Mouse (Mus musculus) lung, embryonic 15.5 days (tissue): ENCODE results near the gene Nanog. TPM values are rescaled to one million over a fixed set of nuclear protein-coding genes. Genes with fewer than 3 reads are reported as not detected.
"Not testable (repeated sequence)": the region's sequence is repeated elsewhere in the genome, so short reads cannot be mapped to it uniquely, and the experiment has no call there.

Experiments used
- ATAC-seq: fragments of 200-750 bp; cut with Nextera tagmentation; 2 replicates; pipeline ENCODE4 v1.8.0; 2017; ENCODE audit warnings: moderate number of reproducible peaks, borderline replicate concordance; ENCODE audit not compliant: low FRiP score, low TSS enrichment; ENCODE audit errors: extremely low read depth
- H3K27ac ChIP-seq: fragments of 300-500 bp; sonication (generic); 2 replicates; pipeline ENCODE4 v1.5.1; 2015; ENCODE audit warnings: moderate library complexity, mild to moderate bottlenecking, inconsistent platforms
- H3K27me3 ChIP-seq: fragments of 300-500 bp; sonication (generic); 2 replicates; pipeline ENCODE4 v1.6.1; 2015; ENCODE audit warnings: inconsistent platforms
- H3K36me3 ChIP-seq: fragments of 300-500 bp; sonication (generic); 2 replicates; pipeline ENCODE4 v1.6.1; 2015; ENCODE audit warnings: inconsistent platforms
- H3K4me1 ChIP-seq: fragments of 300-500 bp; sonication (generic); 2 replicates; pipeline ENCODE4 v1.6.1; 2015; ENCODE audit warnings: inconsistent platforms
- H3K4me2 ChIP-seq: fragments of 300-500 bp; sonication (generic); 2 replicates; pipeline ENCODE4 v1.6.1; 2015; ENCODE audit warnings: inconsistent platforms, mild to moderate bottlenecking, moderate library complexity
- H3K4me3 ChIP-seq: fragments of 300-500 bp; sonication (generic); 2 replicates; pipeline ENCODE4 v1.5.1; 2015; ENCODE audit warnings: mild to moderate bottlenecking, inconsistent platforms
- H3K9ac ChIP-seq: fragments of 300-500 bp; sonication (generic); 2 replicates; pipeline ENCODE4 v1.6.1; 2015; ENCODE audit warnings: inconsistent platforms
- H3K9me3 ChIP-seq: fragments of 300-500 bp; sonication (generic); 2 replicates; pipeline ENCODE4 v1.6.1; 2016; ENCODE audit warnings: inconsistent platforms
- WGBS: fragments of 180-500 bp; shearing (Covaris S2); methylation state at CpG from one replicate; pipeline ENCODE4 v1.1.7; 2015; 5-methylcytosine and 5-hydroxymethylcytosine counted together
- polyA plus RNA-seq: library from polyadenylated mRNA; unstranded; fragments of >200 nt; fragmentation: Nextera tagmentation; extraction: Ambion mirVana; gene quantifications from 2 replicates; pipeline ENCODE4 v1.2.1, GENCODE M21; 2015

Nanog gene
- polyA plus RNA-seq, 1 experiment from 2014 or later = 0.40 TPM

- Histone ChIP-seq H3K9me3 (no peaks in the 10 kb centered on the region), H3K4me3 (peak overlapping the region; percentile 42; the same call in 1 of the 2 replicates), H3K27me3 (no peaks in the 10 kb centered on the region; the same call in 1 of the 2 replicates), H3K9ac (no peak overlapping the region), H3K36me3 (no peaks in the 10 kb centered on the region), H3K27ac (no peak overlapping the region), H3K4me2 (peak overlapping the region; percentile 71), H3K4me1 (peaks cover 9% of the 10 kb centered on the region; the same call in 1 of the 2 replicates)
- 31% methylated on average over 10 of the region's 10 CpGs for WGBS
- ATAC-seq = no peak
These were observed 37.1 kb upstream of the Nanog start for GRCm38 (mm10) chr6:122670201-122670551.

DNA sequence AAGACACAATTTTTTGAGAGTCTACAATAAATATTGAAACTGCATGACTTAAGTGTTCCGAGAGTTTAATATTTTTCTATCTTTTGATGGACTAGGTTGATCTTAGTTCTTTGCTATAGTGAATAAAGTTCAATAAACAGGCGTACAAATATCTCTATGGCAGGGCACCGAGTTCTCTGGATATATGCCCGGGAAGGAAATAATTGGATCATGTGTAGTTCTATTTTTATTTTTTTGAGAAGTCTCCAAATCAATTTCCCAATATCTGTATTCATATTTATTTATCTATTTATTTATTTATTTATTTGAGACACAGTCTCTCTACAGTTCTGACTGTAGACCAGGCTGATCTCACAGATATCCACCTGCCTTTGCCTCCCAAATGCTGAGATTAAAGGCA is 36.4 kb upstream of the Nanog start:
- H3K4me2 ChIP-seq = no peak overlapping the region
- H3K27me3 ChIP-seq = no peaks in the 10 kb centered on the region; the same call in 1 of the 2 replicates
- WGBS = 89% methylated on average over 4 of the region's 4 CpGs
- no peak overlapping the region for H3K9ac ChIP-seq
- peaks cover 9% of the 10 kb centered on the region; the same call in 1 of the 2 replicates for H3K4me1 ChIP-seq
- H3K27ac ChIP-seq = no peak overlapping the region
- ATAC-seq = no peak
- H3K4me3 ChIP-seq = no peak overlapping the region
- no peaks in the 10 kb centered on the region for H3K36me3 ChIP-seq
- no peaks in the 10 kb centered on the region for H3K9me3 ChIP-seq

DNA sequence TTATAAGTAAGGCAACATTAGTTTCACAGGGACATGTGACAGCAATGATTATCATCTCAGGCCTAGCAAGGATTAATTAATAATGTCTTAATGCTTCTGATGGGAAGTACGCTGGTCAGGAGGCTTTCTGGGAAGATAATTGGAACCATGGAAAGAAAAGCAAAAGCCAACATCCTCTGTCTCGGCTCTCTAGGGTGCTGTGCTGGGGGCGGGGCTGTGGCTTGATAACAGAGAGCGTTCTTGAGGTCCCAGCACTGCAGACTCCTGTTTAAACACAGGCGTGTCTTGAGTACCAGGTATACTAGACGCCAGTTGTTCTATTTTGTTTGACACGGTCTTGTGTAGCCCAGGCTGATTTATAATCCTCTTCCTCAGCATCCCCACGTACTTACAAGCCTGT is 34.5 kb upstream of the Nanog start:
- H3K4me3 ChIP-seq = no peak overlapping the region
- no peak for ATAC-seq
- no peak overlapping the region for H3K9ac ChIP-seq
- peaks cover 9% of the 10 kb centered on the region; the same call in 1 of the 2 replicates for H3K4me1 ChIP-seq
- no peaks in the 10 kb centered on the region for H3K9me3 ChIP-seq
- 28% methylated on average over 8 of the region's 8 CpGs for WGBS
- no peaks in the 10 kb centered on the region for H3K27me3 ChIP-seq
- H3K4me2 ChIP-seq = no peak overlapping the region
- no peak overlapping the region for H3K27ac ChIP-seq
- no peaks in the 10 kb centered on the region for H3K36me3 ChIP-seq

- Histone ChIP-seq H3K36me3 (no peaks in the 10 kb centered on the region), H3K4me3 (no peak overlapping the region), H3K9me3 (no peaks in the 10 kb centered on the region), H3K27me3 (no peaks in the 10 kb centered on the region), H3K4me2 (no peak overlapping the region), H3K27ac (no peak overlapping the region), H3K4me1 (no peaks in the 10 kb centered on the region), H3K9ac (no peak overlapping the region)
- WGBS = 78% methylated on average over 3 of the region's 3 CpGs
- no peak for ATAC-seq
These were observed 24.6 kb upstream of the Nanog start for GRCm38 (mm10) chr6:122682646-122683045.

- Histone ChIP-seq H3K4me2 (no peak overlapping the region), H3K4me1 (no peaks in the 10 kb centered on the region), H3K9ac (no peak overlapping the region), H3K27ac (no peak overlapping the region), H3K36me3 (no peaks in the 10 kb centered on the region), H3K9me3 (no peaks in the 10 kb centered on the region), H3K4me3 (no peak overlapping the region), H3K27me3 (no peaks in the 10 kb centered on the region)
- WGBS = 90% methylated on average over 13 of the region's 13 CpGs
- ATAC-seq = no peak
These were observed 20.6 kb upstream of the Nanog start for GRCm38 (mm10) chr6:122686709-122687108.

GRCm38 (mm10) chr6:122689411-122690055 is 17.8 kb upstream of the Nanog start:
- WGBS = 67% methylated on average over 6 of the region's 6 CpGs
- no peak overlapping the region for H3K9ac ChIP-seq

DNA sequence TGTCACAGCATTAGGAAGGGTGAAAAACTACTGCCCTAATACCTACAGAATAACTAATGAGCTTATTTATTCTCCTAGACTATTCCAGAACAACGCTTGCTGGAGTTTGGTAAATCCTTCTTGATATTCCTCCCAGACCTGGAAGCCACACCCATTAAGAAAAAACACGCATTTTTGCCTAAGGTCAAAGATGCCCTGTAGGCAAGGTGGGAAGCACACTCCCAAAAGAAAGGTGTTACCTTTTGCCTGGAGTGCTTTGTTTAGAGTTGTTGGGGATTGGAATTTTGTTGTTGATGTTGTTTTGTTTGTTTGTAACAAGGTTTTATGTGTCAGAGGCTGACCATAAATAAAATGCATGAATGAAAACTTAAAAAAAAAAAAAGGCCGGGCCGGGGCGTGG is 17.2 kb upstream of the Nanog start:
- Histone ChIP-seq H3K4me3 (no peak overlapping the region), H3K4me1 (no peaks in the 10 kb centered on the region), H3K9ac (no peak overlapping the region), H3K9me3 (no peaks in the 10 kb centered on the region), H3K36me3 (no peaks in the 10 kb centered on the region), H3K27ac (no peak overlapping the region), H3K27me3 (no peaks in the 10 kb centered on the region), H3K4me2 (no peak overlapping the region)
- WGBS = 79% methylated on average over 5 of the region's 5 CpGs
- no peak for ATAC-seq

More at GRCm38 (mm10) chr6:122689411-122690055, 17.8 kb upstream of the Nanog start:
- no peak overlapping the region for H3K27ac ChIP-seq
- no peaks in the 10 kb centered on the region for H3K36me3 ChIP-seq
- H3K9me3 ChIP-seq = no peaks in the 10 kb centered on the region
- H3K4me1 ChIP-seq = no peaks in the 10 kb centered on the region
- H3K27me3 ChIP-seq = no peaks in the 10 kb centered on the region
- no peak for ATAC-seq
- no peak overlapping the region for H3K4me2 ChIP-seq
- no peak overlapping the region for H3K4me3 ChIP-seq

DNA sequence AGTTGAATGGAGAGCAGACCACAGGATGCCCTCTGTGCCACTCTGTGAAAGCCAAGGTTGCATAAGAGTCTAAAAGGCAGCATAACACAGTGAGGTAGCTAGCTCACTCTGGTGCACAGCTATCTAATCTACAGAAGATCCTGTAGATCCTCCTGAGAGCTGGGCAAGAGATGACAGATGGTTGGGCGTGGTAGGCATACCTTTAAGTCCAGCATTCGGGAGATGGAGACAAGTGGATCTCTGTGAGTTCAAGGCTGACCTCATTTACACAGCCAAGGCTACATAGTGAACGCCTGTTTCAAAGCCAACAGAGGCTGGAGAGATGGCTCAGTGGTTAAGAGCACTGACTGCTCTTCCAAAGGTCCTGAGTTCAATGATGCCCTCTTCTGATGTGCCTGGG is 11.9 kb upstream of the Nanog start:
- H3K9me3 ChIP-seq = no peaks in the 10 kb centered on the region
- H3K4me2 ChIP-seq = no peak overlapping the region
- H3K4me1 ChIP-seq = no peaks in the 10 kb centered on the region
- no peaks in the 10 kb centered on the region for H3K36me3 ChIP-seq
- 77% methylated on average over 3 of the region's 3 CpGs for WGBS
- H3K27ac ChIP-seq = no peak overlapping the region
- no peak for ATAC-seq
- H3K27me3 ChIP-seq = no peaks in the 10 kb centered on the region
- H3K9ac ChIP-seq = no peak overlapping the region
- no peak overlapping the region for H3K4me3 ChIP-seq

GRCm38 (mm10) chr6:122699628-122700027 is 7.7 kb upstream of the Nanog start:
- ATAC-seq, H3K9ac ChIP-seq, H3K4me3 ChIP-seq, H3K27me3 ChIP-seq, H3K9me3 ChIP-seq, H3K4me2 ChIP-seq, H3K36me3 ChIP-seq, H3K27ac ChIP-seq: not testable (repeated sequence)
- 79% methylated on average over 2 of the region's 2 CpGs for WGBS
- H3K4me1 ChIP-seq = peaks cover 10% of the 10 kb centered on the region

GRCm38 (mm10) chr6:122701816-122702215 is 5.5 kb upstream of the Nanog start:
- ATAC-seq = no peak
- H3K36me3 ChIP-seq = no peaks in the 10 kb centered on the region
- WGBS = 68% methylated on average over 5 of the region's 5 CpGs
- H3K4me2 ChIP-seq = peak overlapping the region; percentile 58; the same call in 1 of the 2 replicates
- H3K9me3 ChIP-seq = no peaks in the 10 kb centered on the region
- no peak overlapping the region for H3K9ac ChIP-seq
- H3K4me1 ChIP-seq = peaks cover 10% of the 10 kb centered on the region
- no peaks in the 10 kb centered on the region for H3K27me3 ChIP-seq
- peak overlapping the region; percentile 88 for H3K27ac ChIP-seq
- H3K4me3 ChIP-seq = no peak overlapping the region

DNA sequence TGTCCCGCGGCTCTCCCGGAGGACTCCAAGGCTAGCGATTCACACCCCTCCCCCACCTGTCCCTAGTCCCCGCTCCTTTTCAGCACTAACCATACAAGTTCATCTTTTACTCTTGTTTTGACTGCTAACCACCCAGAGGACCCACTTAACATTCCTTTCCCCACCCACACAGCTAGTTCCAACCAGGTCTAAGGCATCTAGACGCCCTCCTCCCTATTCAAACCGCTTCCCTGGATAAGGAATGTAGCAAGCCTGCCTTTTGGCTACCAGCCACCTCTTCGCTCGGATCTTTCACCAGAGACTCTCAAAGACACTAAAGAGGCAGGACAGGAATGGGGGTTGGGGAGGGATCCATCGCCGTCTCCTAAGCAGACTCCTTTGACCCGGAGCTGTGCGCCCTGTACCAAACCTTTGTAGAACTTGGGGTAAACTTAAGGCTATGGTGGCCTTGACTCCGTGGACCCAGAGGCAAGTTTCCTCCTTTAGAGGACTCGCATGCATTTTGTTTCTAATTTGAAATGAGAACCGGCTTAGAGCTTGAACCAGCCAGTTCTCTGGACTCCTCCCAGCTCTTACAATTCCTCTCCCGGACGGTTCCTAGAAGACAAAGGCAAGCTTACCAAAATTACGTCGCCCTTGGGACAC is 4.7 kb upstream of the Nanog start:
- Histone ChIP-seq H3K36me3 (no peaks in the 10 kb centered on the region), H3K27ac (peak overlapping the region; percentile 88), H3K4me3 (peak overlapping the region; percentile 31), H3K27me3 (peaks cover 3% of the 10 kb centered on the region; the same call in 1 of the 2 replicates), H3K4me1 (peaks cover 15% of the 10 kb centered on the region), H3K9me3 (no peaks in the 10 kb centered on the region), H3K9ac (peak overlapping the region; percentile 25; the same call in 1 of the 2 replicates), H3K4me2 (peak overlapping the region; percentile 58)
- WGBS = 3% methylated on average over 20 of the region's 20 CpGs
- ATAC-seq = peak; percentile 92

DNA sequence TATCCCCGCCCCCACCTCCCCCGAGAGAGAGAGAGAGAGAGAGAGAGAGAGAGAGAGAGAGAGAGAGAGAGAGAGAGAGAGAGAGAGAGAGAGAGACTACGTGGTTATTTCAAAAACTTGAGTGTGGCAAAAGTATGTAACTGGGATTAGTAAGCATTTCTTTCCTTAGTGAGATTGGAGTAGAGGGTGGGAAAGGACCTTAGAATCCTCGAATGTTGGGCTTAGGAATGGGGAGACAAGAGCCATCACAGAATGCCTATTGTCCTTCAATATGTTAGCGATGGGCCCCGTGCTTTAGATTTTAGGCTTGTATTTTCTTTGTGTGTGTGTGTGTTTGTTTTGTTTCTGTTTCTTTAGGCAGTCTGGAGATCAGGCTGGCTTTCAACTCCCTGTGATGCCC is 4.0 kb upstream of the Nanog start:
- ATAC-seq = no peak
- 11% methylated on average over 6 of the region's 6 CpGs for WGBS
- Histone ChIP-seq H3K27me3 (peaks cover 4% of the 10 kb centered on the region; the same call in 1 of the 2 replicates), H3K4me1 (peaks cover 15% of the 10 kb centered on the region), H3K9ac (no peak overlapping the region), H3K4me3 (peak overlapping the region; percentile 31; the same call in 1 of the 2 replicates), H3K36me3 (no peaks in the 10 kb centered on the region), H3K27ac (peak overlapping the region; percentile 88), H3K9me3 (no peaks in the 10 kb centered on the region), H3K4me2 (peak overlapping the region; percentile 58)
